Mouse (Mus musculus) cerebellum, adult 11 months (tissue): ENCODE measurements around the gene Fut8.
"Not testable (repeated sequence)": the region's sequence is repeated elsewhere in the genome, so short reads cannot be mapped to it uniquely, and the experiment has no call there.

Experiments
- DNase-seq: peaks from one replicate; pipeline ENCODE4 v3.0.0; 2022

Fut8 gene

DNA sequence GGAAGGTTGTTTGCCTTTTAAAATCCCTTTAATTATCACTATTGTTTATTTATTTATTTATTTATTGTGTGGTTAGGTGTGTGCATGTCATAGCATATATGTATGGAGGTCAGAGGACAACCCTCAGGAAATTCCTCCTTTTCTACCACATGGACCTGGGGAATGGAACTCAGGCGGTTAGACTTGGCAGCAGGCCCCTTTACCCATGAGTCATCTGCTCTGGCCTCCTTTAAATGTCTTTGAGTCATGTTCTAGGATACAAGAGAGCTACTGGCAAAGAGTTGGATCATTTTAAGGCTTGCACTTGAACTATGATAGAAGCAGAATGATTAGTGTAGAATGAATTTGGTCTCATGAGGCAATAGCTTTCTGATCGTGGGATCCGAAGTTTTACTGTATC lies 14.3 kb upstream of the Fut8 start:
- DNase-seq = no peak

DNA sequence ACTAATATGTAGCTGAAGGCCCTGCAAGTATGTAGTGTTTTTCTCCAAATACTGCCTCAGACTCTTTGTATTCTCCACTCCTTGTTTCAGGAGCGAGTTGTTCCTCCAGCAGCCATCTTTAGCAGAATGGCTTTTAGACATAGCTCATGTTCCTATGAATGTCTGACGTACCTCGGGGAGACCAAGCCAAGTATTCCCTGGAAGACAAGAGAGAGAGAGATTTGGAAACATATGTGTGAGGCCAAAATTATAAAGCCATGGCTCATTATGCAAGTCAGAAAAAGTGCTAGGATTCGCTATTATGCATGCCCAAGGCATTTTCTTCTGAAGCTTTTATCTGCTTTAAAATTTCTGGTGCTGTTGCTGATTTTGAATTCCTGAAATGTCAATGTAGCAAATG lies 13.8 kb upstream of the Fut8 start:
- no peak for DNase-seq

DNA sequence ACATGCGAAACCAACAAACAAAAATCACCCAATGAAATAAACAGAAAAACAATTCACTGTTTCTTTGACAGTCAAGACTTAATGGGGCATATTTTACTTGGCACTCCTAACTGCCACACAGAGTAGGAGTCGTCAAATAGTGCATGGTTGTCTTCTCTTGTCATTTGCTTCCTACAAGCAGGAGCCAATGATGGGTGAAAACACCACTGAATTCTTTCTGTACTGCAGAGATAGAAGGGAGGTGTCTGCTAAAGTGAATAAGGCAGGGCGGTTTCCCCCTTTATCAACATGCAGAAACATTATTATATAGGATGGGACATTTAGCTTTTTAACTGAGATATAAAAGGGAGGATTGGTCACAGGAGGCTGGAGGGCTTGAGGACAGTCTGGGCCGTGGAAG lies 13.0 kb upstream of the Fut8 start:
- DNase-seq = no peak

DNA sequence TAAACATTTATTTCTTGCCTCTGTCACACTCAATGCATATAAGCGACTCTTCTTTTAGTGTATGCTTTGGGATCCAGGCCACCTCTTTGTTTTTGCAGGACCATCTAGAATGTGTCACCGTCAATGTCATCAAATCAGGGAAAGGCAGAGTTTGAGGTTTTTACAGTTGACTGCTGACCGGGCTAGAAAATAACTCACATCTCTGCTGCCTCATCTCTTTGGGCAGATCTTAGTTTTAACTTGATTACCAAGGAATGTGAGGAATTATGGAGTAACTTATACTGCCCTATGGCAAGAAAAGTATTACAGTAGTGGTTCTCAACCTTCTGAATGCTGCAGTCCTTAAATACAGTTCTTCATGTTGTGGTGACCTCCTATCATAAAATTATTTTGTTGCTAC lies 12.2 kb upstream of the Fut8 start:
- no peak for DNase-seq

DNA sequence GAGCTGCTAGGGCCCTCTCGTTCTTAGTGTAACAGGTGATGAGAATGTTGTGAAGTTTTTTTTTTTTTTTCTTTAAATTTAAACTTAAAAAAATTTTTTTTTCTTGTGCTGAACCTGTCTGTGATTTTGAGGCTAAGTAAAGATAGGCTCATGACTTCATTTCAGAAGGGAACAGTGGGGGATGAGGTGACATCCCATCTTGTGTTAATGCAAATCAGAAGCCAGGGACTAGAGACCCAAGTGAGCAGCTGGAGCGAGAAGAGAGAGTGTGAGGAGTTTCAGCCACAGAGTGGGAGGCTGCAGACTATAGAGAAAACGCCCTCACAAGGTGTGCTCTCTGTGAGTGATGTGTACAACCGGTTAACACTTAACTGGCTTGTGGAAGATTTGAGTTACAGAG lies 2.0 kb upstream of the Fut8 start:
- DNase-seq = no peak

DNA sequence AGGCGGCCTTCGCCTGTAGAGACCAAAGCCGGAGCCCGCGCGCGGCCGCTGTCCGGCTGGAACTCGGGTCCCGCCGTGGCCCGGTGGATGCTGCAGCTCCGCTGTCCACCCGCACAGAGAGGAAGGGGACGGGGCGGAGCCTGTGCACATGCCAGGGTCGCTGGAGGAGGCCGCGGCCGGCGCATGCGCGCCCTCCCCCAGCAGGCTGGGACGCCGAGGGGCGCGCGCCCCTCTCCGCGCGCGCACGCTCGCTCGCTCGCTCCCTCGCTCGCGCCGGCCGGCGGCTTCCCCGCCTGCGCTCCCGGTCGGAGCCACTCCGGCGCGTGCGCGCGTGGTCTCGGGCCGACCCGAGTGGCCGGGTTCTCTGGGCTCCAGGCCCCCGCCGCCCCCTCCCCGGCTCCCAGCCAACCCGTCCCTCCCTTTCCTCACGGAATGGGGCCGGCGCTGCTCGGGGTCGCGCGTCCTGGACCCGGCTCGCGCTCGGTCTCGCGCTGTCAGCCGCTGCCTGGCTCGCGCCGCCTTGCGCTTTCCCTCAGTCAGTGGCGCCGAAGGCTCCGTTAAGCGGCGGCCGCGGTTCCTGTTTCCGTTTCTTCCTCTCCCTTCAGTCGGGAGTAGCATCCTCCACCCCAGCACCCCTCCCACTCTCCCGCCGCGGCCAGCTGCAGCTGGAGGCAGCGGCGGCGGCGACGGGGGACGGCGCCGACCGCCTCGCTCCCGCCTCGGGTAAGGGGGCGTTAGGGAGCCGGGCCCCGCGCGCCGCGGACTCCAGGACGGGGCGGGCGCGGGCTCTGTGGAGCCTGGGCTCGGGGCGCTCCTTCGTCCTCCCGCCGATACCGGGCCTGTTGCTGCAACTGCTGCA lies 835 bp downstream of the Fut8 start:
- peak; percentile 96 for DNase-seq

DNA sequence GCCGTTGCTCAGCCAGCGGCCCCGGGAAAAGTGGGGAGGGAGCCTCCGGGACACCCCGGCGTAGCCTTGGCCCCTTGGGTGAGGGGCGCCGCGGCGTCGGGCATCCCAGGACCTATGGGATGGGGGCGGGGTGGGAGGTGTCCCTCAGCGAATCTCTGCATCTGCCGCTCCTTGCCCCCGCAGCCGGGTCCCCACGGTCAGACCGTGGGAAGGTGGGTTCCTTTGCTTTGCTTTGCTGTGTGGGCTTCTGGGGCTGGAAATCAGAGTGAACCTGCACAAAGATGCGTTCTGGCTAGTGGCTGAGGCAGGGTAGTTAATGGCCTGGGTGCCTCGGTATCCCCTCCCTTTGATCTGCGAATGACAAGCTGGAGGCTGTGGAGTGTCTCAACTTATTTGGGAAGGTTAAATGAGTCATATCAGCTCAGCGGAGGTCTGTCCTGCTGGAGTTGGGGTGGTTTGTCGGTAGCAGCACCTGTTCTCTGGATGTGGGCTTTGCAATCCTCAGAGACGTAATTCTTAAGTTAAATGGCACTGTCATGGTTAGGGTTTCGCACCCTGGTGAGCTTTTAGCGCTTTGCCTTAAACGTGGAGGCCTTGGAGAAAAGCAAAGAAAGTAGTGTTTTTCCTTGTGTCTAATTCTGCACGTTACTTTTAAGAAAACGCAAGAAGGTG lies 1.6 kb downstream of the Fut8 start:
- no peak for DNase-seq

DNA sequence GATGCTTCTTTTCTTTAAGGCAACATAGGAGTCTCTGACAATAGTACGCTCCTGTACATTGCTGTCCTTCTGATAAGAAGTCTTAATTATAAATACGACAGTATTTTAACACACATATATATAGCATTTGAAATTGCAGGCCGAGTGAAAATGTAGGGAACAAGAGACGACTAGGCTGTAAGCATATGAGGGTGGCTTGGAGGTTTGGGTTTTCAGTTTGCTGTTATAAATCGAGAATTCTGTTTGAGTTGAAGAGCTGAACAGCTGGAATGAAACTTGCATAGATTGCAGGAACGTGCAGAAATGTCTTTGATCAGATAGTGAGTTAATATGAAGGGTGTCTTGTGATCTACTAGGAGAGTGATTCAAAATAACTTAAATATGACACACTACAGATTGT lies 2.4 kb downstream of the Fut8 start:
- no peak for DNase-seq

DNA sequence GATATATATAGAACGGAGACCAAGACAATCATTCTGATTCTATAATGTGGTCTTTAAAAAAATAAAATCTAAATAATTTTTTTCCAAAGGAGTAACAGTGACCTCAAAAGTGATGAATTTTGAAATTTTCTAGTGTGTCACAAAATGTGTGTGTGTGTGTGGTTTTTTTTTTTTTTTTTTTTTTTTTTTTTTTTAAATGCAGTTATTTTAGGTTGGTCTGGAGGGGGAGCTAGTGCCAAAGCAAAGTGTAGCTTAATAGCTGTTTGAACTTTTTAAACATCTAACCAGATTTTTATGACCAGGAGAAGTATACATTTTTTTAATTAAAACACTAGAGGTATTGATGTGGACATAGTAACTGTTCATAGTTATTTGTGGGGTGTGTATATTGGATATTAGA lies 2.9 kb downstream of the Fut8 start:
- DNase-seq = no peak

DNA sequence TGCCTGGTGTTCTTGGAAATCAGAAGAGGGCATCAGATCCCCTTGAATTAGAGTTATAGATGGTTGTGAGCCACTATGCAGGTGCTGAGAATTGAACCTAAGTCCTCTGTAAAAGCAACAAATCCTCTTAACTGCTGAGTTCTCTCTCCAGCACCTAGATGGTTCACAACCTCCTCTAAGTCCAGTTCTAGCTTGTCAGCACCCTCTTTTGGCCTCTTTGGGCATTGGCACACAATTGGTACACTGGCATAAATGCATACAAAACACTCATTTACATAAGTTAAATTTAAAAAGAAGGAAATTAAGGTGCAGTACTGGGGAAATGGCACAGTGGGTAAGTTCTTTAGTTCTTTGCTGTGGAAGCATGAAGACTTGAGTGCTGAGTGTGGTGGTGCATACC lies 24.7 kb downstream of the Fut8 start:
- no peak for DNase-seq

DNA sequence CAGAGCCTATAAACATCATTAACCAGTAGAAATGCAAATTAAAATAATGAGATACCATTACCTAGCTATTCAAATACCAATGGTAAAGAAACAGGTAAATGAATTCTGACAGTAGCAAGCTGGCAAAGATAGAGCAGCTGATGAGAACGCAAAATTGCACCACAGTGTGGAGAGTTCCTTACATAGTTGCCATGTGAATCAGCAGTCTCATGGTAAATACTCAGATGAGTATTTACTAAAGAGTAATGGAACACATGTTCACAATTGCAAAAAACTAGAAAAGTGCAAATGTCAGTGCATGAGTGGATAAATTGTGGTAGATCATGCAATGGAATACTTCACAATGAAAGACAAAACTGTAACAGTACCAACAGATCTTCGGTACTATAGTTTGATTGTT lies 25.9 kb downstream of the Fut8 start:
- no peak for DNase-seq

DNA sequence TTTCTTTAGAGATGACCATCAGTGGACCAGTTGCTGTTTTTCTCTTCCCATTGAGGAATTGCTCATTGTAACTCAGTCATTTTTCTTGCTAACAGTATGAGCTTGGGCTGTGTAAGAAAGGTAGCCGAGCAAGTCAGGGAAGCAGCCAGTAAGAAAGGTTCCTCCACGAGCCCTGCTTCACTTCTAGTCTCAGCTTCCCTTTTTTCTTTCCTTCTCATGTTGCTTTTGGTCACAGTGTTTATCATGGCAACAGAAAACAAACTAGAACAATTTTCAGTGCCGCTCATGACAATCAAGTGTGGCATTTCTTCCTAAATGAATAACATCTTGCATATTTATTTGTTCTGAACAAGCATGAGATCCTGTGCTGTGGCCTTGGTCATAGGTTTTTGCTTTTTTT lies 32.8 kb downstream of the Fut8 start:
- DNase-seq = no peak

DNA sequence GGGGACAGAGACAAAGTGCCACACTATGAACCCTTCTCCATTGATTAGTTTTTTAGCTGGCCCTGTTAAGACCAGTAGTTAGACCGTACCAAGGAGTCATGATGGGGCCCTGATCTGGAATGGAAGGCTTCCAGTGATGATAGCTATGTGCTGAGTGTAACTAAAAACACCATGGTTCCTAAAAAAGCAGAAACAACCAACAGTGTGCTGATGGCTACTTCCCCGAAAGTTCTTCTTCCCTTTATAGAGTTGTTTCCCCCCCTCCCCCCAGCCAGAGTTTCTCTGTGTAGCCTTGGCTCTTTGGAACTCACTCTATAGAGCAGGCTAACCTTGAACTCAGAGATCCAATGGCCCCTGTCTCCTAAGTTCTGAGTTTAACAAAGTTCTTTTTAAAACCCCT lies 50.6 kb downstream of the Fut8 start:
- no peak for DNase-seq

DNA sequence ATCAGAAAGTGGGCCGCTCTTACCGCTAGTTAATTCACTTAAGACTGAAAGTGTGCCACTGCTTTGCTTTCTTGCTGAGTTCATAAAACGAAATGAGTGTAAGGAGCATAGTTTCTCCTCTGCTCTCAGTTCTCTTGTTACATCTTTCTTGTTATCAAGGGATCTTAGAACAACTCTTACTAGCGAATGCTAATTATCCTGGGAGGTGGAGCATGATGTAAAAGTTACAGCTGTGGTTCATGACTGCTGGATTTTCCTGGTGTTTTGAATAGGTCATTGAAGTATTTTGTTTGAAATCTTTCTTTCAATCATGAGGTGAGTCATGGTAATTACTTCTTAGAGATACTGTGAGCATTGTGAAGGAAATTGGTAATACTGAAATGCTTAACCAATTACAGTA lies 53.1 kb downstream of the Fut8 start:
- no peak for DNase-seq

DNA sequence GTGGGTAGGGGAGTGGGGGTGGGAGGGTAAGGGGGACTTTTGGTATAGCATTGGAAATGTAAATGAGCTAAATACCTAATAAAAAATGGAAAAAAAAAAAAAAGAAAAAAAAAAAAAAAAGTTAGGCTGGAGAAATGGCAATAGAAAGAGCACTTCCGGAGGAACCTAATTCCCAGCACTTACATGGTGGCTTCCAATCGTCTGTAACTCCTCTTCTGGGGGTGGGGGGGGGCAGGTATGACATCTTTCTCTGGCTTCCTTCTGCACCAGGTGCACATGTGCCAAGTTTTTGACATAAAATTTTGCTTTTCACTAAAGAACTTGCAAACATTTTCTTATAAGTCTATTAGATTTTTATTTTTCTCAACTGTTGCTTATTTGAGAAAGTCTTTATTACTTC lies 53.9 kb downstream of the Fut8 start:
- DNase-seq = not testable (repeated sequence)

DNA sequence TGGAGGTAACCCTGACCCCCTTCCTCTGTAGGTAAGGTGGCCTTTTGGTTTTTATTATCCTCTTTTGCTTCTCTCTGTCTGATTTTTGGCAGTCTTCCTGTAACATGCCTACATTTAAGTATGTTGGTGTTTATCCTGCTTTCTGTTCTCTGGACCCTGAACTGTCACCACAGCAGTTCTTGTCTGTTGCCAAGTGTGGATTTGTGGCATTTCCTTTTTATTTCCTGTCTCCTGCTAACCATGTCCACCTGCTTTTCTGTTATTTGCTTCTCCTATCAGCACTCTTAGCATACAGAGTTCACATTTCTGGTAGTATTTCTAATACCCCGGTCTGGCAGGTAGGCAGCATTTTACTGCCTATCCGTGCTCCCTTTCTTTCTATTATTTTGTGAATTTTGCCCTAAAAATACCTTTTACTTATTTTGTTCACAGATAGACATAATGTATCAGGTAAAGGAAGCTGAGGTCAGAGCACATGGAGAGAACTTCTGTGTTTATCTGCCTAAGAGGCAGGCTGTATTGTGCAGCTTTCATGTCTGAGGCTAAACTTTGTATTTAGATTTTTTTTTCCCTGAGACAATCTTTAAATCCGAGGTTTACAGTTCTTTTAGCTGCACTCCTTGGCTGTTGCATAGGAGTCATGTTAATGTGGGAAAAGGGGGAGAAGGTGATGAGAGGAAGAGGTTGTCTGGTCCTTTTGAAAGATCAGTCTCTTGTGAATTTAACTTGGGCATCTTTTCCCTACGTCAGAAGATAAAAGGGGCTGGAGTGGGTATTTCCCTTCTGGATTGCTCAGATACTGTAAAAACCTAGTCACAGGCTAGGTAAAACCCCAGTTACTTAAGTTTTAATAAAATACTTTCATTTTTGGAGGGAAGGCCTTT lies 54.7 kb downstream of the Fut8 start:
- peak; percentile 14 for DNase-seq

DNA sequence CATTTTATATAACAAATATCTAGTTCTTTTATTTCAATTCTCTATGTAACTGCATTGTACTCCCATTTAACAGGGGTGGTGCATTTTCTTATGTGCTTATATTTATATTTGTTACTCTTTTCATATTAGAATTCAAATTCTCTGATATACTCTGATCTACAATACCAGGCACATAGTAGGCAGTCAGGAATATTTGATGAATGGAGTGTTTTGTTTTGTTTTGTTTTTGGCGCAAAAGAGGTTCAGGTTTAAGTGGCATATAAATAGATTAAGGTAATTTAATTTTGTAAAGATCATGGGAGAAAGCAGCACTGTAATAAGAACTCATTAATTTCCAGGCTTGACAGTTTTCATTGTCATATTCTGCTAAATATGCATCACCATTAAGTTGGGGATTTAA lies 58.2 kb downstream of the Fut8 start:
- no peak for DNase-seq

DNA sequence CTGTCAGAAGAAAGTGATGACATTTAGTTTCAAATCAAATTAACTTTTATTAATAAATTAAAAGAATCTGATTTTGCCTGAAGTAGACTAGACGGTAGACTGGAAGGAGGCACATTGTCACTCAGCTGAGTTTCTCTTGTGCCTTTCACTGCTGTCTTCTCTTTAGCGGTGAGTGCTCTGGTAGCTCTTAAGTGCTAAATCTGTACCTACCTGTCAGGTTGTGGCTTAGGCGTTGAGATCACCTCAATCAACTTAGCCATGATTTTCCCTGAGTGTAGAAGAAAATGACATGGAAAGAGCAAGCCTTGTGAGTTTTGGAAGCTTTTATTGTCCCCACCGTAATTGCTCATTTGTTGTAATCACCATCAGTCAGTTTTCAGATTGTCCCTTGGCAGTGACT lies 59.2 kb downstream of the Fut8 start:
- no peak for DNase-seq

DNA sequence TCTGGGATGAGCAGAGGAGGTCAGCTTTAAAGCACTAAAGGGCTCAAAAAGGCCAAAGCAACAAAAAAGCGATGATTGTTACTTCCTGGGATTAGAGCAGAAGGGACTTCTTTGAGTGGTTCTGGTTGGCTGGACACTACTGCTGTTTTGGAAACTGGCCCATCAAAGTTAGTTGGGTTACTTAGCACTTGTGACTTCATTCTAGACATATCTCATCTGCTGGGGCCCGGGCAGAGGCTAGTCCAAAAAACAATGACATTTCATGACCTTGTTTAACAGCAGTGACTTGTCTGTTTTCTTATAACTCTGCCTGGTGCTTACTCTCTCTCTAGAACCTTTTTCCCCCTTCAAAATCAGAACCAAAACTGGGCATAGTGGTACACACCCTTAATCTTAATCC lies 59.9 kb downstream of the Fut8 start:
- DNase-seq = no peak

DNA sequence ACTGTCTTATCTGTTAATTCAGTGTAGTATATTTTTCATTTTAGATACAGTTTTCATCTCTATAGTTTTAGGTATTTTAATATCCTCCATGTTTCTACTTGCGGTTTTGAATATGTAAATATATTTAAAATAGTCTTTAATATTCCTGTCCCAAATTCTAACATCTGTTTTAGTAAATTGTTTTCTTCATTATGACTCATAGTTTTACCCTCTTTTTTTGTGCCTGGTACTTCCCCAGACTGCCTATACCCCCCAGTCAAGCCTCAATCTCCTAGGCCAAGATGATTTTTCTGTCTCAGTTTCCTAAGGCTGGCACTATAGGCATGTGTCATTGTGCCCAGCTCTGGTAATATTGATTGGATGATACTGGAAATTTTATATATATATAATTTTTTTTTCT lies 64.1 kb downstream of the Fut8 start:
- no peak for DNase-seq

DNA sequence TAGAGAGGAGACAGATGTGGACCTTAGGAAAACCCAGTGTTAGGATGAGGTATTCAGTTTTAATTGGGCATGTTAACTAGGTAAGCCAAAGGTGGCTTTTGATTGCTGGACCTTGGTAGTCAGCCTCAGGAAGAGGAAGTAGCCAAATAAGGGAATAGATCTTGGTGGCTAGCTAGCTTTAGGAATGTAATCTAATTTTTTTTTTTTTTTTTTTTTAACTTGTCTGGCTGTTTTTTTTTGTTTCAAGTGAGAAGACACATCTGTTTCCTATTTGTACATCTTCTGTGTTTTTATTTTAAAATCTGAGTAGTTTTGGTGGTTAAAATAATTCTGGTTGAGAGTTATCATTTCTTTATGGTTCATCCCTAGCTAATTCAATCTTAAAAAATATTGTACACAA lies 65.4 kb downstream of the Fut8 start:
- DNase-seq = no peak

DNA sequence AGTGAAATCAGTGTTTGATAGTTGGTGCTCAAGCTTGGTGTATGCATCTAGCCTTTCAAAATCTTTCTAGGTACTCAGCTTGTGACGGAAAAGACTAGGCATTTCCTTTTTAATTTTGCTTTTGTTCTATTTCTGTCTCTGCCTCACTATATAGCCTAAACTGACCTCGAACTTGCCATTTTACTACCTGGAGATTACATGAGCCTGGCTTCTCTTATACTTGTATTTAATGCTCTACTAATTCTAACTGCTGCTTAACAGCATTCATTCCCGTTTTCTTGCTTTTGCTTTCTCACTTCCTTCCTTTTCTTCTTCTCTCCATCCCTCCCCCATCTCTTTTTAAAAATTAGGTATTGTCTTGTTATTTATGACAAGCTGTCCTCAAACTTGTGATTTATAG lies 67.6 kb downstream of the Fut8 start:
- no peak for DNase-seq

DNA sequence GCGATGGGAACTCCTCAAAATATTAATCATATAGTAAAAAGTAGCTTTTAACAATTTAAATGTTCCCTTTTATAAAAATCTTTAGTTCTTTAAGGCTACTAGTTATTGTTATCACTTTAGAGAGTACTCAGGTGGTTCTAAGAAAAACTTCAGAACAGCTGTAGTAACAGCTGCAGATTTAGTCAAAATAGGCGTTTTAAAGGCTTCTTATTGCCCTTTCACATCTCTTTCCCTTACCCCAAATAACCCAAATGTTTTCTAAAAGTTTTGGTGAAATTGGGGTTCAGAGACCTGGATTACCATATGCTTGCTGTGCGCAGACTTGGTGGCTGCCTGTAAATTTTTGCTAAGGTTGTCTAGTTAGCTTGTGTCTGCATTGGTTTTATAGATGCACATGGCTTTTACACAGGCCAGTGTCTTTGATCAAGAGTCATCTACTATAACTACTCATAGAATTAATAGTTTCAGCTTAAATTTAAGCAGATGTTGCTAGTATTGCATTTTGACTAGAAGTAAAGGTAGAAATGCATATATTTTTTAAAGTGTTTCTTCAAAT lies 68.9 kb downstream of the Fut8 start:
- no peak for DNase-seq
